Mouse (Mus musculus): ENCODE results near the gene Map3k20. TPM values are rescaled to one million over a fixed set of nuclear protein-coding genes. Genes with fewer than 3 reads are reported as not detected.

Map3k20 gene
- polyA plus RNA-seq, 2 experiments = 5.6 to 7.5 TPM

GRCm38 (mm10) chr2:72345281-72345680, 59.8 kb downstream of the Map3k20 start:
- no peak for ATAC-seq (ENCODE audit: insufficient read depth)
- no peak for TF ChIP-seq EP300 (IDR thresholded peaks at IDR 0.05; ENCODE audit: low read depth)
- no peak for TF ChIP-seq CTCF (IDR thresholded peaks at IDR 0.05; ENCODE audit: low read depth)
- DNase-seq (ENCODE audit: low read depth in 3 of 3, low spot score in 3 of 3) = no peak
- Histone ChIP-seq H3K4me3 (ENCODE audit: insufficient read depth in 1 of 2, low read depth in 2 of 2, low read length in 2 of 2) (no peak overlapping the region), H3K4me2 (ENCODE audit: low read depth) (no peak overlapping the region), H3K27me3 (ENCODE audit: control insufficient read depth, insufficient read depth, low read length) (no peaks in the 10 kb centered on the region), H3K4me1 (replicated peaks; ENCODE audit: control insufficient read depth in 2 of 2, insufficient read depth in 2 of 2, low read length in 1 of 2) (0 out of 4 replicates have a peak, but pooled peaks cover 0 to 4% of the 10 kb centered on the region in 2 experiments), H3K27ac (no peak overlapping the region), H3K36me3 (replicated peaks; ENCODE audit: control insufficient read depth, insufficient read depth, low read depth) (no peaks in the 10 kb centered on the region), H3K9ac (replicated peaks) (no peak overlapping the region), H3K9me3 (ENCODE audit: control insufficient read depth, low read length) (no peaks in the 10 kb centered on the region)
- WGBS (ENCODE audit: insufficient replicate concordance) = 67% methylated on average over 3 of the region's 3 CpGs

GRCm38 (mm10) chr2:72351329-72351728, 65.9 kb downstream of the Map3k20 start:
- H3K9me3 ChIP-seq (ENCODE audit: control insufficient read depth, low read length) = no peaks in the 10 kb centered on the region
- H3K9ac ChIP-seq (replicated peaks) = no peak overlapping the region
- no peaks in the 10 kb centered on the region for H3K36me3 ChIP-seq (replicated peaks; ENCODE audit: control insufficient read depth, insufficient read depth, low read depth)
- DNase-seq (ENCODE audit: low read depth in 3 of 3, low spot score in 3 of 3) (peak in 1 of 3 experiments; percentile 4), ATAC-seq (ENCODE audit: insufficient read depth) (no peak)
- H3K4me1 ChIP-seq (replicated peaks; ENCODE audit: control insufficient read depth in 2 of 2, insufficient read depth in 2 of 2, low read length in 1 of 2) = no peaks in the 10 kb centered on the region
- WGBS (ENCODE audit: insufficient replicate concordance) = 46% methylated on average over 5 of the region's 5 CpGs
- no peak overlapping the region for H3K4me2 ChIP-seq (ENCODE audit: low read depth)
- no peak overlapping the region for H3K27ac ChIP-seq
- no peak overlapping the region for H3K4me3 ChIP-seq (ENCODE audit: insufficient read depth in 1 of 2, low read depth in 2 of 2, low read length in 2 of 2)
- no peak for TF ChIP-seq CTCF (IDR thresholded peaks at IDR 0.05; ENCODE audit: low read depth)
- no peak for TF ChIP-seq EP300 (IDR thresholded peaks at IDR 0.05; ENCODE audit: low read depth)
- H3K27me3 ChIP-seq (ENCODE audit: control insufficient read depth, insufficient read depth, low read length) = no peaks in the 10 kb centered on the region

GRCm38 (mm10) chr2:72351776-72352175, 66.3 kb downstream of the Map3k20 start:
- H3K4me1 ChIP-seq (replicated peaks; ENCODE audit: control insufficient read depth in 2 of 2, insufficient read depth in 2 of 2, low read length in 1 of 2) = no peaks in the 10 kb centered on the region
- no peak overlapping the region for H3K4me2 ChIP-seq (ENCODE audit: low read depth)
- DNase-seq (ENCODE audit: low read depth in 3 of 3, low spot score in 3 of 3) (no peak), ATAC-seq (ENCODE audit: insufficient read depth) (no peak)
- TF ChIP-seq EP300 (IDR thresholded peaks at IDR 0.05; ENCODE audit: low read depth) (no peak), CTCF (IDR thresholded peaks at IDR 0.05; ENCODE audit: low read depth) (no peak)
- H3K27ac ChIP-seq = no peak overlapping the region
- no peaks in the 10 kb centered on the region for H3K36me3 ChIP-seq (replicated peaks; ENCODE audit: control insufficient read depth, insufficient read depth, low read depth)
- H3K9ac ChIP-seq (replicated peaks) = no peak overlapping the region
- WGBS (ENCODE audit: insufficient replicate concordance) = 77% methylated on average over 8 of the region's 8 CpGs
- no peaks in the 10 kb centered on the region for H3K9me3 ChIP-seq (ENCODE audit: control insufficient read depth, low read length)
- no peak overlapping the region for H3K4me3 ChIP-seq (ENCODE audit: insufficient read depth in 1 of 2, low read depth in 2 of 2, low read length in 2 of 2)
- no peaks in the 10 kb centered on the region for H3K27me3 ChIP-seq (ENCODE audit: control insufficient read depth, insufficient read depth, low read length)

- no peak overlapping the region for H3K27ac ChIP-seq
Measured at GRCm38 (mm10) chr2:72352756-72353155, 67.3 kb downstream of the Map3k20 start.

GRCm38 (mm10) chr2:72356471-72356870, 71.0 kb downstream of the Map3k20 start:
- Histone ChIP-seq H3K27me3 (ENCODE audit: control insufficient read depth, insufficient read depth, low read length) (no peaks in the 10 kb centered on the region), H3K9ac (replicated peaks) (no peak overlapping the region), H3K4me2 (ENCODE audit: low read depth) (no peak overlapping the region), H3K9me3 (ENCODE audit: control insufficient read depth, low read length) (no peaks in the 10 kb centered on the region), H3K4me3 (ENCODE audit: insufficient read depth in 1 of 2, low read depth in 2 of 2, low read length in 2 of 2) (no peak overlapping the region), H3K4me1 (replicated peaks; ENCODE audit: control insufficient read depth in 2 of 2, insufficient read depth in 2 of 2, low read length in 1 of 2) (no peaks in the 10 kb centered on the region), H3K36me3 (replicated peaks; ENCODE audit: control insufficient read depth, insufficient read depth, low read depth) (no peaks in the 10 kb centered on the region), H3K27ac (no peak overlapping the region)
- ATAC-seq (ENCODE audit: insufficient read depth) = no peak
- TF ChIP-seq CTCF (IDR thresholded peaks at IDR 0.05; ENCODE audit: low read depth) (no peak), EP300 (IDR thresholded peaks at IDR 0.05; ENCODE audit: low read depth) (no peak)
- WGBS (ENCODE audit: insufficient replicate concordance) = 81% methylated on average over 10 of the region's 10 CpGs
- no peak for DNase-seq (ENCODE audit: low read depth in 3 of 3, low spot score in 3 of 3)

More at GRCm38 (mm10) chr2:72352756-72353155, 67.3 kb downstream of the Map3k20 start:
- Histone ChIP-seq H3K36me3 (replicated peaks; ENCODE audit: control insufficient read depth, insufficient read depth, low read depth) (no peaks in the 10 kb centered on the region), H3K4me1 (replicated peaks; ENCODE audit: control insufficient read depth in 2 of 2, insufficient read depth in 2 of 2, low read length in 1 of 2) (no peaks in the 10 kb centered on the region), H3K9me3 (ENCODE audit: control insufficient read depth, low read length) (no peaks in the 10 kb centered on the region), H3K27me3 (ENCODE audit: control insufficient read depth, insufficient read depth, low read length) (no peaks in the 10 kb centered on the region), H3K9ac (replicated peaks) (no peak overlapping the region), H3K4me3 (ENCODE audit: insufficient read depth in 1 of 2, low read depth in 2 of 2, low read length in 2 of 2) (no peak overlapping the region), H3K4me2 (ENCODE audit: low read depth) (no peak overlapping the region)
- ATAC-seq (ENCODE audit: insufficient read depth) (no peak), DNase-seq (ENCODE audit: low read depth in 3 of 3, low spot score in 3 of 3) (no peak)
- TF ChIP-seq EP300 (IDR thresholded peaks at IDR 0.05; ENCODE audit: low read depth) = no peak
- no peak for TF ChIP-seq CTCF (IDR thresholded peaks at IDR 0.05; ENCODE audit: low read depth)

All from liver, embryonic 14.5 days (tissue).